Mouse (Mus musculus) embryonic fibroblast, embryonic 13.5 days (primary cell): ENCODE results near the gene Mat2a. TPM values are rescaled to one million over a fixed set of nuclear protein-coding genes. Genes with fewer than 3 reads are reported as not detected.

Source experiments
- H3K27ac ChIP-seq: 2 replicates; pipeline ENCODE4 v1.5.1; 2012; ENCODE audit warnings: low read length, control low read depth, inconsistent platforms; ENCODE audit not compliant: insufficient read depth
- H3K4me1 ChIP-seq: 2 replicates; pipeline ENCODE4 v1.6.1; 2011; ENCODE audit warnings: low read length; ENCODE audit not compliant: control insufficient read depth, insufficient read depth
- H3K4me3 ChIP-seq: 2 replicates; pipeline ENCODE4 v1.5.1; 2011; ENCODE audit warnings: mild to moderate bottlenecking, control low read depth, low read length; ENCODE audit not compliant: insufficient read depth
- CTCF ChIP-seq: IDR thresholded peaks from 2 replicates; pipeline ENCODE4 v1.5.1; 2011; ENCODE audit warnings: mild to moderate bottlenecking, control low read depth, low read length, moderate library complexity, borderline replicate concordance; ENCODE audit not compliant: insufficient read depth
- POLR2A ChIP-seq: IDR thresholded peaks from 2 replicates; pipeline ENCODE4 v1.6.1; 2011; ENCODE audit warnings: low read depth, mild to moderate bottlenecking, control low read depth, low read length, moderate library complexity
- polyA plus RNA-seq: library from polyadenylated mRNA; stranded (reverse); fragments of >200 nt; gene quantifications from 2 replicates; pipeline ENCODE4 v1.2.4, GENCODE M21; 2011; ENCODE audit warnings: low read depth; ENCODE audit not compliant: missing spikeins, insufficient read length

The Mat2a gene
- polyA plus RNA-seq, 1 experiment = 258 TPM

GRCm38 (mm10) chr6:72385258-72385657 lies 54.1 kb downstream of the Mat2a start:
- Histone ChIP-seq H3K4me1 (no peaks in the 10 kb centered on the region), H3K27ac (no peak overlapping the region), H3K4me3 (no peak overlapping the region)
- TF ChIP-seq POLR2A (no peak), CTCF (no peak)

GRCm38 (mm10) chr6:72383952-72384351 lies 55.4 kb downstream of the Mat2a start:
- Histone ChIP-seq H3K27ac (no peak overlapping the region), H3K4me3 (no peak overlapping the region), H3K4me1 (no peaks in the 10 kb centered on the region)
- TF ChIP-seq POLR2A (no peak), CTCF (no peak)

GRCm38 (mm10) chr6:72383142-72383820 lies 56.1 kb downstream of the Mat2a start:
- no peak overlapping the region for H3K27ac ChIP-seq
- no peaks in the 10 kb centered on the region for H3K4me1 ChIP-seq
- no peak overlapping the region for H3K4me3 ChIP-seq
- no peak for TF ChIP-seq POLR2A
- no peak for TF ChIP-seq CTCF

Other genes with a start within 250 kb of the Mat2a start
- gene Atoh8, start 204.0 kb downstream of the Mat2a start, polyA plus RNA-seq = 14.0 and 16.2 TPM in 2 replicates
- gene Sftpb, start 134.9 kb downstream of the Mat2a start, polyA plus RNA-seq = not detected in 2 replicates
- gene Usp39, start 94.4 kb downstream of the Mat2a start, polyA plus RNA-seq = 73.5 and 75.2 TPM in 2 replicates
- 11.3 and 14.5 TPM in 2 replicates for gene 0610030E20Rik, start 92.2 kb downstream of the Mat2a start, polyA plus RNA-seq
- 35.5 and 47.6 TPM in 2 replicates for gene Tmem150a, start 84.1 kb downstream of the Mat2a start, polyA plus RNA-seq
- 80.0 and 99.9 TPM in 2 replicates for gene Rnf181, start 72.6 kb downstream of the Mat2a start, polyA plus RNA-seq
- 20.1 and 23.5 TPM in 2 replicates for gene Vamp5, start 59.1 kb downstream of the Mat2a start, polyA plus RNA-seq
- gene Vamp8, start 48.9 kb downstream of the Mat2a start, polyA plus RNA-seq = 89.7 and 108 TPM in 2 replicates
- gene Ggcx, start 25.2 kb downstream of the Mat2a start, polyA plus RNA-seq = 60.6 and 67.0 TPM in 2 replicates
- gene Sh2d6, start 82.1 kb upstream of the Mat2a start, polyA plus RNA-seq = 1.8 and 1.9 TPM in 2 replicates
- 95.7 and 182 TPM in 2 replicates for gene Capg, start 104.8 kb upstream of the Mat2a start, polyA plus RNA-seq
- 8.1 and 8.8 TPM in 2 replicates for gene Elmod3, start 158.9 kb upstream of the Mat2a start, polyA plus RNA-seq
- gene Retsat, start 158.9 kb upstream of the Mat2a start, polyA plus RNA-seq = 11.0 and 12.3 TPM in 2 replicates
- 50.0 and 52.7 TPM in 2 replicates for gene Tgoln1, start 177.4 kb upstream of the Mat2a start, polyA plus RNA-seq